Mouse (Mus musculus) MEL (cell line): ENCODE results near the gene Nfkbie. TPM values are rescaled to one million over a fixed set of nuclear protein-coding genes. Genes with fewer than 3 reads are reported as not detected.

Source experiments
- DNase-seq: peaks from one replicate; pipeline ENCODE4 v3.0.0; 2011; ENCODE audit warnings: low read depth, low spot score
- H3K27ac ChIP-seq: 2 replicates; pipeline ENCODE4 v1.5.1; 2012; ENCODE audit warnings: low read depth, mild to moderate bottlenecking, control low read depth, low read length, moderate library complexity; ENCODE audit not compliant: control insufficient read depth
- H3K27me3 ChIP-seq, 2 experiments: fragments of 150-350 bp in 1 of 2; sonication (generic) in 1 of 2; 2 replicates each; pipeline ENCODE4 v1.6.1; 2012; ENCODE audit warnings: low read length in 2 of 2, mild to moderate bottlenecking in 2 of 2, improper control_type of control experiment in 1 of 2, moderate library complexity in 1 of 2; ENCODE audit not compliant: insufficient read depth in 2 of 2, control insufficient read depth in 1 of 2
- H3K36me3 ChIP-seq, 2 experiments: 2 replicates each; pipeline ENCODE4 v1.6.1; 2012 to 2014; ENCODE audit warnings: low read length in 2 of 2, improper control_type of control experiment in 1 of 2, inconsistent platforms in 1 of 2, mild to moderate bottlenecking in 1 of 2; ENCODE audit not compliant: insufficient read depth in 2 of 2, control insufficient read depth in 1 of 2
- H3K4me1 ChIP-seq, 2 experiments: fragments of 150-350 bp in 1 of 2; sonication (generic) in 1 of 2; 2 replicates each; pipeline ENCODE4 v1.6.1; 2012; ENCODE audit warnings: low read length in 2 of 2, improper control_type of control experiment in 1 of 2, mild to moderate bottlenecking in 1 of 2; ENCODE audit not compliant: insufficient read depth in 2 of 2, control insufficient read depth in 1 of 2
- H3K4me3 ChIP-seq, 2 experiments: fragments of 150-350 bp in 1 of 2; sonication (generic) in 1 of 2; 2 replicates each; pipeline ENCODE4 v1.5.1; 2012; ENCODE audit warnings: low read depth in 2 of 2, low read length in 2 of 2, mild to moderate bottlenecking in 2 of 2, moderate library complexity in 2 of 2, control low read depth in 1 of 2, improper control_type of control experiment in 1 of 2; ENCODE audit not compliant: control insufficient read depth in 1 of 2, insufficient read depth in 1 of 2
- H3K79me2 ChIP-seq: 2 replicates; pipeline ENCODE4 v1.6.1; 2012; ENCODE audit warnings: mild to moderate bottlenecking, low read length, moderate library complexity; ENCODE audit not compliant: control insufficient read depth, poor library complexity, insufficient read depth
- H3K9ac ChIP-seq: 2 replicates; pipeline ENCODE4 v1.6.1; 2012; ENCODE audit warnings: low read depth, mild to moderate bottlenecking, control low read depth, low read length, moderate library complexity; ENCODE audit not compliant: control insufficient read depth, poor library complexity, severe bottlenecking
- H3K9me3 ChIP-seq: fragments of 150-350 bp; sonication (generic); replicated peaks from 2 replicates; pipeline ENCODE4 v1.6.1; 2012; ENCODE audit warnings: mild to moderate bottlenecking, low read length, improper control_type of control experiment, moderate library complexity; ENCODE audit not compliant: insufficient read depth
- CTCF ChIP-seq, 3 experiments: IDR thresholded peaks in 2 of 3; conservative IDR thresholded peaks in 1 of 3; 2 replicates each; pipeline ENCODE4 v1.5.1; 2011 to 2012; ENCODE audit warnings: low read length in 3 of 3, low read depth in 2 of 3, mild to moderate bottlenecking in 2 of 3, improper control_type of control experiment in 1 of 3, inconsistent platforms in 1 of 3, mixed read lengths in 1 of 3, moderate library complexity in 1 of 3; ENCODE audit not compliant: control insufficient read depth in 1 of 3, insufficient read depth in 1 of 3, poor library complexity in 1 of 3, severe bottlenecking in 1 of 3
- E2F4 ChIP-seq: IDR thresholded peaks from 2 replicates; pipeline ENCODE4 v1.6.1; 2011; ENCODE audit warnings: low read depth, low read length, improper control_type of control experiment, borderline replicate concordance
- ELF1 ChIP-seq: IDR thresholded peaks from 2 replicates; pipeline ENCODE4 v1.6.1; 2014; ENCODE audit warnings: low read depth, mild to moderate bottlenecking, inconsistent platforms, low read length, improper control_type of control experiment, moderate library complexity
- EP300 ChIP-seq, 2 experiments: IDR thresholded peaks; 2 replicates each; pipeline ENCODE4 v1.6.1; 2011; ENCODE audit warnings: improper control_type of control experiment in 2 of 2, low read length in 2 of 2, low read depth in 1 of 2, mild to moderate bottlenecking in 1 of 2
- ETS1 ChIP-seq: IDR thresholded peaks from 2 replicates; pipeline ENCODE4 v1.6.1; 2012; ENCODE audit warnings: low read depth, mild to moderate bottlenecking, inconsistent platforms, low read length, improper control_type of control experiment, moderate library complexity
- GATA1 ChIP-seq: IDR thresholded peaks from 2 replicates; pipeline ENCODE4 v1.6.1; 2011; ENCODE audit warnings: low read depth, low read length, improper control_type of control experiment
- KAT2A ChIP-seq: conservative IDR thresholded peaks from 2 replicates; pipeline ENCODE4 v1.6.1; 2012; ENCODE audit warnings: low read depth, low read length, improper control_type of control experiment, inconsistent platforms
- MAZ ChIP-seq: IDR thresholded peaks from 2 replicates; pipeline ENCODE4 v1.6.1; 2012; ENCODE audit warnings: low read depth, mild to moderate bottlenecking, inconsistent platforms, low read length, improper control_type of control experiment
- NELFE ChIP-seq: IDR thresholded peaks from 2 replicates; pipeline ENCODE4 v1.6.1; 2011; ENCODE audit warnings: low read depth, low read length, improper control_type of control experiment
- NRF1 ChIP-seq: IDR thresholded peaks from 2 replicates; pipeline ENCODE4 v1.6.1; 2014; ENCODE audit warnings: low read depth, mild to moderate bottlenecking, inconsistent platforms, low read length, improper control_type of control experiment, moderate library complexity; ENCODE audit not compliant: poor library complexity, insufficient read depth, severe bottlenecking
- POLR2AphosphoS2 ChIP-seq: IDR thresholded peaks from 2 replicates; pipeline ENCODE4 v1.6.1; 2011; ENCODE audit warnings: low read length, improper control_type of control experiment
- RAD21 ChIP-seq: IDR thresholded peaks from 2 replicates; pipeline ENCODE4 v1.6.1; 2011; ENCODE audit warnings: mild to moderate bottlenecking, low read depth, low read length, improper control_type of control experiment
- RCOR1 ChIP-seq: IDR thresholded peaks from 2 replicates; pipeline ENCODE4 v1.6.1; 2012; ENCODE audit warnings: low read depth, mild to moderate bottlenecking, inconsistent platforms, low read length, improper control_type of control experiment
- SIN3A ChIP-seq: IDR thresholded peaks from 2 replicates; pipeline ENCODE4 v1.6.1; 2012; ENCODE audit warnings: low read length, improper control_type of control experiment, inconsistent platforms
- TBP ChIP-seq: IDR thresholded peaks from 2 replicates; pipeline ENCODE4 v1.8.0; 2011; ENCODE audit warnings: low read depth, low read length, improper control_type of control experiment
- UBTF ChIP-seq: IDR thresholded peaks from 2 replicates; pipeline ENCODE4 v1.6.1; 2012; ENCODE audit warnings: low read depth, mild to moderate bottlenecking, inconsistent platforms, low read length, improper control_type of control experiment, moderate library complexity, borderline replicate concordance; ENCODE audit not compliant: insufficient read depth
- USF1 ChIP-seq: IDR thresholded peaks from 2 replicates; pipeline ENCODE4 v1.6.1; 2014; ENCODE audit warnings: low read depth, mild to moderate bottlenecking, inconsistent platforms, low read length, improper control_type of control experiment, moderate library complexity
- USF2 ChIP-seq, 2 experiments: IDR thresholded peaks; 2 replicates each; pipeline ENCODE4 v1.6.1; 2011 to 2012; ENCODE audit warnings: improper control_type of control experiment in 2 of 2, low read length in 2 of 2, borderline replicate concordance in 1 of 2, inconsistent platforms in 1 of 2, low read depth in 1 of 2, mild to moderate bottlenecking in 1 of 2; ENCODE audit not compliant: insufficient read depth in 1 of 2
- ZKSCAN1 ChIP-seq: IDR thresholded peaks from 2 replicates; pipeline ENCODE4 v1.6.1; 2012; ENCODE audit warnings: low read depth, mild to moderate bottlenecking, inconsistent platforms, low read length, improper control_type of control experiment, moderate library complexity
- ZMIZ1 ChIP-seq: IDR thresholded peaks from 2 replicates; pipeline ENCODE4 v1.6.1; 2012; ENCODE audit warnings: low read depth, mild to moderate bottlenecking, inconsistent platforms, low read length, improper control_type of control experiment, moderate library complexity
- ZNF384 ChIP-seq: IDR thresholded peaks from 2 replicates; pipeline ENCODE4 v1.6.1; 2012; ENCODE audit warnings: low read depth, mild to moderate bottlenecking, inconsistent platforms, low read length, improper control_type of control experiment
- polyA plus RNA-seq, 2 experiments: library from polyadenylated mRNA; stranded (reverse) in 1 of 2; unstranded in 1 of 2; fragments of >175 nt in 1 of 2; fragments of >200 nt in 1 of 2; gene quantifications; 2 replicates each; pipeline versions ENCODE4 v1.2.1 to v1.2.4; 2012; ENCODE audit warnings: low replicate concordance in 2 of 2, low read depth in 1 of 2; ENCODE audit not compliant: insufficient read length in 2 of 2, insufficient read depth in 1 of 2, missing spikeins in 1 of 2
- total RNA-seq: library from RNA; depleted of rRNA; stranded (reverse); fragments of 300-350 nt; gene quantifications from 2 replicates; pipeline ENCODE4 v1.2.3, GENCODE M21; 2012

Gene Nfkbie
- total and polyA plus RNA-seq, 3 experiments, result 2.7 to 5.7 TPM; not detected in 1

- no peak overlapping the region for H3K27ac ChIP-seq
- H3K4me1 ChIP-seq, result peaks cover 17 to 20% of the 10 kb centered on the region in 2 experiments
- TF ChIP-seq RCOR1, result no peak
- no peak for TF ChIP-seq ZNF384
- TF ChIP-seq TBP, result no peak
- TF ChIP-seq GATA1, result no peak
- no peak for TF ChIP-seq POLR2AphosphoS2
- no peak for TF ChIP-seq ETS1
- TF ChIP-seq USF1, result no peak
- TF ChIP-seq EP300 (IDR thresholded peaks at IDR 0.05; ENCODE audit: low read depth in 1 of 2, low read length in 2 of 2), result no peak
- no peak for TF ChIP-seq UBTF
- no peak for TF ChIP-seq ZMIZ1
- no peak for TF ChIP-seq NRF1
- no peak for TF ChIP-seq NELFE
- no peak for TF ChIP-seq RAD21
- TF ChIP-seq E2F4, result no peak
- H3K27me3 ChIP-seq, result no peaks in the 10 kb centered on the region
- H3K4me3 ChIP-seq, result no peak overlapping the region
- no peak overlapping the region for H3K9ac ChIP-seq
- H3K9me3 ChIP-seq, result no peaks in the 10 kb centered on the region
- H3K79me2 ChIP-seq, result no peaks in the 10 kb centered on the region
- no peak for DNase-seq
- peaks cover 0 to 21% of the 10 kb centered on the region in 2 experiments; a peak in 2 of 4 replicates for H3K36me3 ChIP-seq
Observed at GRCm38 (mm10) chr17:45601325-45601724, 45.8 kb downstream of the Nfkbie start.

- TF ChIP-seq CTCF (IDR thresholded peaks at IDR 0.05 in 2 of 3, conservative IDR thresholded peaks at IDR 0.05 in 1 of 3; ENCODE audit: control insufficient read depth in 1 of 3, insufficient read depth in 1 of 3, low read depth in 2 of 3, low read length in 3 of 3, poor library complexity in 1 of 3, severe bottlenecking in 1 of 3), result no peak
- no peak for TF ChIP-seq ELF1
- no peak for TF ChIP-seq MAZ
- TF ChIP-seq ZKSCAN1, result no peak
- TF ChIP-seq EP300 (IDR thresholded peaks at IDR 0.05; ENCODE audit: low read depth in 1 of 2, low read length in 2 of 2), result no peak
- no peak for TF ChIP-seq USF2 (IDR thresholded peaks at IDR 0.05; ENCODE audit: borderline replicate concordance in 1 of 2, insufficient read depth in 1 of 2, low read depth in 1 of 2, low read length in 2 of 2)
- TF ChIP-seq KAT2A, result no peak
- TF ChIP-seq SIN3A, result no peak
- no peak for TF ChIP-seq NRF1
- TF ChIP-seq NELFE, result no peak
- Histone ChIP-seq H3K27me3 (no peaks in the 10 kb centered on the region), H3K4me3 (no peak within 1 kb of the TSS)
Observed at GRCm38 (mm10) chr17:45601877-45602304, 46.4 kb downstream of the Nfkbie start, which contains the start of gene Mymx. TSS of gene Mymx (minus strand) at chr17:45602102.

More at GRCm38 (mm10) chr17:45601877-45602304, 46.4 kb downstream of the Nfkbie start, which contains the start of gene Mymx:
- Histone ChIP-seq H3K79me2 (no peaks in the 10 kb centered on the region), H3K36me3 (peaks cover 0 to 15% of the 10 kb centered on the region in 2 experiments; a peak in 2 of 4 replicates), H3K9ac (no peak within 1 kb of the TSS), H3K27ac (no peak within 1 kb of the TSS), H3K9me3 (no peaks in the 10 kb centered on the region), H3K4me1 (peaks cover 12 to 15% of the 10 kb centered on the region in 2 experiments)
- no peak for DNase-seq
